Mouse (Mus musculus): Measurements from ENCODE around the gene Slc13a4. TPM values are rescaled to one million over a fixed set of nuclear protein-coding genes. Genes with fewer than 3 reads are reported as not detected.

Slc13a4 gene
- polyA plus RNA-seq, 1 experiment from 2014 or later, result 0.02 TPM

DNA sequence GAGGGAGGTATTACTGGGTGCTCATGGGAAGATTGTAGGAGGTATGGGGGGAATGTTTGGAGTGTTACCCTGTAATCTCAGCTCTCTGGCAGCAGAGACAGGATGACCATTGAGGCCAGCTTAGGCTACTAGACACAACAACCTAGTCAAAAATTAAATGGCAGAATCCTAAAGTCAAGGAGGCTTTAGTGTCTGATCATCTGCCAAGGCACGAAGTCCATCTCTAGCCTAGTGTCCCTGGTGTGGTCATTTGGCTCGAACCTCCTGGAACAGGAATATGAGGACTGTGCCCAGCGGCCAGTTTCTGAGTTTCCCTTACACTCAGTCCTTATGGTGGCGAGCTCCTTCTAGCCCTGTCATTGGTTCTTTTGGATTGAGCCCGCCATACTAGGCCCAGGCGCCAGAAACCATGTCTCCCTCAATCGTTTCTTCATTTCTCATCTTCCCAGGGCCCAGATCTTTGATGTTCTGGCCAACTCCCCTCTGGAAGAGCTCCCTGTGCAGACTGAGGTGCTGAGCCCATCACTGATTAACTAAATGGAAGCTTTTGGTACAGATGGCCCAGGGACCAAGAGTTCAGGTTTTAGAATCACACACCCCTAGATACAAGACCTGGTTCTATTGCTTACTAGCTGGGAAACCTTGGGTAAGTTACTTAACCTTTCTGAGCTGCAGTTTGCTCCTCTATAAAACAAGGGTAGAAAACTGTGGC lies 10.3 kb downstream of the Slc13a4 start:
- Histone ChIP-seq H3K4me1 (ENCODE audit: insufficient read depth) (peaks cover 16% of the 10 kb centered on the region), H3K27me3 (ENCODE audit: insufficient read depth, low read length) (no peaks in the 10 kb centered on the region), H3K4me3 (ENCODE audit: low read depth, low read length) (no peak overlapping the region), H3K4me2 (ENCODE audit: low read depth, low read length) (no peak overlapping the region), H3K9ac (replicated peaks) (no peak overlapping the region), H3K9me3 (ENCODE audit: low read length) (no peaks in the 10 kb centered on the region), H3K27ac (ENCODE audit: low read depth) (no peak overlapping the region), H3K36me3 (replicated peaks; ENCODE audit: insufficient read depth, low read length) (no peaks in the 10 kb centered on the region)
- no peak for DNase-seq
- WGBS (ENCODE audit: insufficient replicate concordance), result 69% methylated on average over 7 of the region's 7 CpGs
- peak; percentile 80 for ATAC-seq
- TF ChIP-seq EP300 (IDR thresholded peaks at IDR 0.05; ENCODE audit: low read depth) (no peak), CTCF (IDR thresholded peaks at IDR 0.05; ENCODE audit: low read depth) (no peak)

DNA sequence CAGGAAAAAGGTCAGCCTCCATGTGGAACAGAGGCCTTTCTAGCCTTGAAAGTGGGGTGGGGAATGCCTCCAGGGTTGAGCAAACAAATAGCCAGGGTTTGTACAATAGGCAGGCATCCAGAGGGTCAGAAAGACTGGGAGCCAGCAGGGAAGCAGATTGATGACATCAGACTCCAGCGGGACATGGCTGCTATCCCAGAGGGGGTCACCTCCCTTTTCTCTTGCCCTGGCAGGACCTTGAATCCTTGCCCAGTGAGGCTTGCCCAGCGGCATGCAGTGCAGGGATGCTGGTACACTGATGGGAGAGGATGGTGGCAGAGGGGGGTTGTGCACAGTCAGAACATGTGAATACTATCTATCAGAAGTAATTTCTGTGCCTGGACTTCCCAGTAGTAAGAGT lies 10.9 kb downstream of the Slc13a4 start:
- Histone ChIP-seq H3K27me3 (ENCODE audit: insufficient read depth, low read length) (no peaks in the 10 kb centered on the region), H3K36me3 (replicated peaks; ENCODE audit: insufficient read depth, low read length) (no peaks in the 10 kb centered on the region), H3K4me1 (ENCODE audit: insufficient read depth) (peaks cover 16% of the 10 kb centered on the region), H3K9ac (replicated peaks) (no peak overlapping the region), H3K9me3 (ENCODE audit: low read length) (no peaks in the 10 kb centered on the region), H3K27ac (ENCODE audit: low read depth) (no peak overlapping the region), H3K4me3 (ENCODE audit: low read depth, low read length) (no peak overlapping the region), H3K4me2 (ENCODE audit: low read depth, low read length) (no peak overlapping the region)
- 44% methylated on average over 2 of the region's 2 CpGs for WGBS (ENCODE audit: insufficient replicate concordance)
- peak; percentile 21 for DNase-seq
- TF ChIP-seq CTCF (IDR thresholded peaks at IDR 0.05; ENCODE audit: low read depth) (no peak), EP300 (IDR thresholded peaks at IDR 0.05; ENCODE audit: low read depth) (no peak)
- ATAC-seq, result peak; percentile 75

DNA sequence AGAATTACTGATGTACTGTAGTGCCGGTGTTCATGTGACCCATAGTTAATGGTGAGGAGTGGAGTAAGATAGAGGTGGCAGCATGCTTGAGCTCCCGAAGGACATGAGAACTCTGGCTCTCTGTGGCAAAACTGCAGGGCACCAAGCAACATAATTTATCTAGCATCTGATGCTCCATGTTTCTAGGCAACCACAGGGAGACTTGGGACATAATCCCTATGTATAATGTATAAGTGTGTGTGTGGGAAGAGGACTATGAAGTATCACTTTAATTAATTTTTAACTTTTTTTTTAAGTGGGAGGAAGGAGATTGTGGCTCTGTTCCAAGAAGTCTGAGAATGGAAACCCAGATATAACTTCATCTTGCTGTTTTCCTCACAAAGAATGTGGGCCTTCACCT lies 13.0 kb downstream of the Slc13a4 start:
- TF ChIP-seq EP300 (IDR thresholded peaks at IDR 0.05; ENCODE audit: low read depth) (no peak), CTCF (IDR thresholded peaks at IDR 0.05; ENCODE audit: low read depth) (no peak)
- H3K9me3 ChIP-seq (ENCODE audit: low read length), result no peaks in the 10 kb centered on the region
- H3K27me3 ChIP-seq (ENCODE audit: insufficient read depth, low read length), result no peaks in the 10 kb centered on the region
- H3K4me3 ChIP-seq (ENCODE audit: low read depth, low read length), result no peak overlapping the region
- WGBS (ENCODE audit: insufficient replicate concordance), result 88% methylated on average over 2 of the region's 2 CpGs
- no peak overlapping the region for H3K4me2 ChIP-seq (ENCODE audit: low read depth, low read length)
- H3K27ac ChIP-seq (ENCODE audit: low read depth), result no peak overlapping the region
- ATAC-seq (no peak), DNase-seq (no peak)
- no peak overlapping the region for H3K9ac ChIP-seq (replicated peaks)
- H3K36me3 ChIP-seq (replicated peaks; ENCODE audit: insufficient read depth, low read length), result no peaks in the 10 kb centered on the region
- peaks cover 16% of the 10 kb centered on the region for H3K4me1 ChIP-seq (ENCODE audit: insufficient read depth)

DNA sequence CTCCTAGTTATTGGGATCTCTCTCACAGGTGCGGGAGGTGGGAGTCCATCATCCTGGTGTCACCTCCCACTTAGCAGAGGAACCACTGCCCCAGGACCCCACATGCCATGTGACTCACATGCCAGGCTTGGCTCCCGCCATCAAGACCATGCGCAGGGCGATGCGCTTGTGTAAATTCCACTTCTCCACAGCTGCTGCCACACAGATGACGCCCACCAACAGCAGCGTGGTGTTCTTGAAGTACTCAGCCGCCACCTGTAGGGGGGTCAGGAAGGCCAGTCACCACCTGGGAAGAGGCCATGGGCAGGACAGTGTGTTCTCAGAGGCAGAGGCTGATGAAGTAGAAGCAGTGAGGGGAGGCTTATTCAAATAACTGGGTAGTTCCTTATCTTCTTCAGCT lies 18.3 kb downstream of the Slc13a4 start:
- Histone ChIP-seq H3K36me3 (replicated peaks; ENCODE audit: insufficient read depth, low read length) (no peaks in the 10 kb centered on the region), H3K9ac (replicated peaks) (no peak overlapping the region), H3K4me1 (ENCODE audit: insufficient read depth) (peaks cover 6% of the 10 kb centered on the region; the same call in 1 of the 2 replicates), H3K4me2 (ENCODE audit: low read depth, low read length) (no peak overlapping the region), H3K27me3 (ENCODE audit: insufficient read depth, low read length) (no peaks in the 10 kb centered on the region), H3K27ac (ENCODE audit: low read depth) (no peak overlapping the region), H3K4me3 (ENCODE audit: low read depth, low read length) (no peak overlapping the region), H3K9me3 (ENCODE audit: low read length) (no peaks in the 10 kb centered on the region)
- DNase-seq (no peak), ATAC-seq (no peak)
- TF ChIP-seq CTCF (IDR thresholded peaks at IDR 0.05; ENCODE audit: low read depth) (0 out of 2 replicates have a peak, but pooled peaks have one; percentile 17), EP300 (IDR thresholded peaks at IDR 0.05; ENCODE audit: low read depth) (no peak)
- WGBS (ENCODE audit: insufficient replicate concordance), result 85% methylated on average over 8 of the region's 8 CpGs

DNA sequence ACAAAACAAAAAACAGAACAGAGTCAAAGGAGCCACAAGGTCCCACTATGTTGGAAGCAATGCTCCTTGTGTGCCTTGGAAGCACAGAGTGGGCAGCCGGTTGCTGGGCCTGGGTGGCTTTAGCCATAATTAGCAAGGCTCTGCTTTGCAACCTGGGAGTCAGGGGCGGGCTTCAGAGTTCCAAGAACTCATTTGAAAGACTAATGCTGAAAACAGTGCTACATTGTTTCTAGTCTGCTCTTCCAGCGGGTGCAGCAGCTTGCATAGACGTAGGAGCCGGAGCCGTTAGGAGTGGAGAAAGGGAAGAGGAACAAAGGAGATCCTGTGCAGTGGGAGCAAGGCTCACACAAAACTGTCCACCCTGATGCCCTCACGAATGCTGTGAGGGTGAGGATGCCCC lies 19.0 kb downstream of the Slc13a4 start:
- no peaks in the 10 kb centered on the region for H3K9me3 ChIP-seq (ENCODE audit: low read length)
- H3K4me1 ChIP-seq (ENCODE audit: insufficient read depth), result peaks cover 6% of the 10 kb centered on the region; the same call in 1 of the 2 replicates
- DNase-seq (no peak), ATAC-seq (no peak)
- H3K4me3 ChIP-seq (ENCODE audit: low read depth, low read length), result no peak overlapping the region
- H3K27ac ChIP-seq (ENCODE audit: low read depth), result no peak overlapping the region
- WGBS (ENCODE audit: insufficient replicate concordance), result 71% methylated on average over 7 of the region's 7 CpGs
- H3K9ac ChIP-seq (replicated peaks), result no peak overlapping the region
- H3K27me3 ChIP-seq (ENCODE audit: insufficient read depth, low read length), result no peaks in the 10 kb centered on the region
- H3K36me3 ChIP-seq (replicated peaks; ENCODE audit: insufficient read depth, low read length), result no peaks in the 10 kb centered on the region
- TF ChIP-seq EP300 (IDR thresholded peaks at IDR 0.05; ENCODE audit: low read depth) (no peak), CTCF (IDR thresholded peaks at IDR 0.05; ENCODE audit: low read depth) (no peak)
- H3K4me2 ChIP-seq (ENCODE audit: low read depth, low read length), result no peak overlapping the region

DNA sequence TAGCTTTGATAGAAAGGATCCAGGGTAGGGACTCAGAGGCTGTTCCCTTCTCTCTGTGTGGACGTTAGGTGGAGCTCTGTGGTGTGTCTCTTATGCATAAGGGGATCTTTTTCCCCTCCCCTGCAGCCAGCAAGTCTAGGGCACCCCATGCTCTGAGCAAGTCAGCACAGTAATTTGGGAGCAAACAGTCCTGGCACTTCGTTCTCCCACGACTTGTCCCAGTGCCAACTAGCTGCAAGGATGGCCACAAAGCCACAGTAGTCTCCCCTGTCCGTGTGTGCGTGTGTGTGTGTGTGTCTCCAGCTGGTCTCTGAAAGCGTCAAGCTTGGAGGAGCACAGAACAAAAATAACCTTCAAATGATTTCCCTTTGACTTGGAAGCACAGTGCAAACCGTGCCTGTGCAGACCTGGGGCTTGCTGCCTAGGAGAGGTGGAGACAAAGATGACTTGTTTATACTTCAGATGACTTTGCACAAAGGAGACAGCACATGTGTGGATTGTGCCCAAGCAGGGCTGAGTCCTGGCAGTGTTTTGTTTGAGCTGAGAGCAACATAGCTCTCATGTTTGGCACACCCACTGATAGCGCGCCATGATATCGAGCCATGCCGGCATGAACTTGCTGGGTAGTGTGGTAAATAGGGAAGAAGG lies 19.7 kb downstream of the Slc13a4 start:
- H3K9ac ChIP-seq (replicated peaks), result no peak overlapping the region
- ATAC-seq (0 out of 2 replicates have a peak, but pooled peaks have one; percentile 25), DNase-seq (no peak)
- no peak overlapping the region for H3K4me2 ChIP-seq (ENCODE audit: low read depth, low read length)
- no peak overlapping the region for H3K27ac ChIP-seq (ENCODE audit: low read depth)
- H3K4me3 ChIP-seq (ENCODE audit: low read depth, low read length), result no peak overlapping the region
- WGBS (ENCODE audit: insufficient replicate concordance), result 66% methylated on average over 11 of the region's 11 CpGs
- H3K27me3 ChIP-seq (ENCODE audit: insufficient read depth, low read length), result no peaks in the 10 kb centered on the region
- TF ChIP-seq CTCF (IDR thresholded peaks at IDR 0.05; ENCODE audit: low read depth) (no peak), EP300 (IDR thresholded peaks at IDR 0.05; ENCODE audit: low read depth) (no peak)
- no peaks in the 10 kb centered on the region for H3K36me3 ChIP-seq (replicated peaks; ENCODE audit: insufficient read depth, low read length)
- H3K9me3 ChIP-seq (ENCODE audit: low read length), result no peaks in the 10 kb centered on the region
- peaks cover 6% of the 10 kb centered on the region; the same call in 1 of the 2 replicates for H3K4me1 ChIP-seq (ENCODE audit: insufficient read depth)
